Mouse (Mus musculus): ENCODE measurements around the gene Lgals3. TPM values are rescaled to one million over a fixed set of nuclear protein-coding genes. Genes with fewer than 3 reads are reported as not detected.
A peak's percentile ranks its signal among the peaks of the same experiment; 100 is the strongest.

Lgals3 gene
- polyA plus RNA-seq, 1 experiment from 2014 or later: 0.94 TPM

- Histone ChIP-seq H3K27me3 (no peaks in the 10 kb centered on the region), H3K4me2 (replicated peaks) (no peak overlapping the region), H3K4me1 (no peaks in the 10 kb centered on the region), H3K9ac (replicated peaks) (no peak overlapping the region), H3K36me3 (no peaks in the 10 kb centered on the region), H3K4me3 (no peak overlapping the region), H3K27ac (replicated peaks) (no peak overlapping the region), H3K9me3 (no peaks in the 10 kb centered on the region)
- ATAC-seq (ENCODE audit: low FRiP score, low read depth): no peak
- WGBS: 94% methylated on average over 10 of the region's 10 CpGs
Measured at GRCm38 (mm10) chr14:47352272-47352671, 15.3 kb upstream of the Lgals3 start.

- Histone ChIP-seq H3K36me3 (no peaks in the 10 kb centered on the region), H3K4me2 (replicated peaks) (no peak overlapping the region), H3K9me3 (no peaks in the 10 kb centered on the region), H3K4me1 (no peaks in the 10 kb centered on the region), H3K4me3 (no peak overlapping the region), H3K9ac (replicated peaks) (no peak overlapping the region), H3K27ac (replicated peaks) (no peak overlapping the region), H3K27me3 (no peaks in the 10 kb centered on the region)
- WGBS: 86% methylated on average over 4 of the region's 4 CpGs
- ATAC-seq (ENCODE audit: low FRiP score, low read depth): no peak
Measured at GRCm38 (mm10) chr14:47353240-47353639, 14.3 kb upstream of the Lgals3 start.

GRCm38 (mm10) chr14:47354111-47354577 lies 13.4 kb upstream of the Lgals3 start:
- H3K36me3 ChIP-seq: no peaks in the 10 kb centered on the region
- WGBS: 67% methylated on average over 8 of the region's 8 CpGs

GRCm38 (mm10) chr14:47354948-47355347 lies 12.6 kb upstream of the Lgals3 start:
- Histone ChIP-seq H3K9ac (replicated peaks) (no peak overlapping the region), H3K9me3 (no peaks in the 10 kb centered on the region), H3K4me1 (no peaks in the 10 kb centered on the region), H3K4me3 (no peak overlapping the region), H3K4me2 (replicated peaks) (no peak overlapping the region), H3K27ac (replicated peaks) (no peak overlapping the region), H3K27me3 (no peaks in the 10 kb centered on the region), H3K36me3 (no peaks in the 10 kb centered on the region)
- ATAC-seq (ENCODE audit: low FRiP score, low read depth): no peak
- WGBS: 85% methylated on average over 5 of the region's 5 CpGs

More at GRCm38 (mm10) chr14:47354111-47354577, 13.4 kb upstream of the Lgals3 start:
- Histone ChIP-seq H3K4me1 (no peaks in the 10 kb centered on the region), H3K9me3 (no peaks in the 10 kb centered on the region), H3K27me3 (no peaks in the 10 kb centered on the region), H3K4me2 (replicated peaks) (no peak overlapping the region), H3K4me3 (no peak overlapping the region), H3K27ac (replicated peaks) (no peak overlapping the region), H3K9ac (replicated peaks) (no peak overlapping the region)
- no peak for ATAC-seq (ENCODE audit: low FRiP score, low read depth)

- no peak overlapping the region for H3K27ac ChIP-seq (replicated peaks)
- no peak overlapping the region for H3K9ac ChIP-seq (replicated peaks)
- ATAC-seq (ENCODE audit: low FRiP score, low read depth): no peak
- no peaks in the 10 kb centered on the region for H3K27me3 ChIP-seq
- no peak overlapping the region for H3K4me3 ChIP-seq
- no peaks in the 10 kb centered on the region for H3K9me3 ChIP-seq
- H3K4me2 ChIP-seq (replicated peaks): no peak overlapping the region
- H3K36me3 ChIP-seq: no peaks in the 10 kb centered on the region
- 79% methylated on average over 3 of the region's 3 CpGs for WGBS
- no peaks in the 10 kb centered on the region for H3K4me1 ChIP-seq
Measured at GRCm38 (mm10) chr14:47356622-47357021, 10.9 kb upstream of the Lgals3 start.

DNA sequence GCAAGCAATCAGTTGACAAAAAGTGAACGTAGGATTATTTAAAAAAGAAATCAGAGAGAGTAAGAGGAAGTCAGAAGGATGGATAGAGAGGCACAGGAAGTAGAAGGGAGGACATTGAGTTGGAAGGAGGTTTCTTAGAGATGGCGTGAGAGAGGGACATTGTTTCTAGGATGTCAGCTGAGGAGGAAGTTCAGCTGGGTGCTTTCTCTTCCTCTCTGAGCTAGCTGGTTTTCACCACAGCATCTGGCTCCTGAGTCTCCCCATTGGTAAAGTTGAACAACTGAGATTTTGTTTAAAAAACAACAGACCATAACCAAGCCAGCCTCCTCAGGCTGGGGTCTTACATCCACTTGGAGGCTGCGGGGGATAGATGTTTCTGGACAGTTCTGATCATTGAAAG lies 7.9 kb upstream of the Lgals3 start:
- Histone ChIP-seq H3K4me2 (replicated peaks) (no peak overlapping the region), H3K9me3 (no peaks in the 10 kb centered on the region), H3K9ac (replicated peaks) (no peak overlapping the region), H3K27ac (replicated peaks) (no peak overlapping the region), H3K4me1 (no peaks in the 10 kb centered on the region), H3K4me3 (no peak overlapping the region), H3K27me3 (no peaks in the 10 kb centered on the region), H3K36me3 (no peaks in the 10 kb centered on the region)
- no peak for ATAC-seq (ENCODE audit: low FRiP score, low read depth)
- WGBS: 78% methylated on average over 3 of the region's 3 CpGs

DNA sequence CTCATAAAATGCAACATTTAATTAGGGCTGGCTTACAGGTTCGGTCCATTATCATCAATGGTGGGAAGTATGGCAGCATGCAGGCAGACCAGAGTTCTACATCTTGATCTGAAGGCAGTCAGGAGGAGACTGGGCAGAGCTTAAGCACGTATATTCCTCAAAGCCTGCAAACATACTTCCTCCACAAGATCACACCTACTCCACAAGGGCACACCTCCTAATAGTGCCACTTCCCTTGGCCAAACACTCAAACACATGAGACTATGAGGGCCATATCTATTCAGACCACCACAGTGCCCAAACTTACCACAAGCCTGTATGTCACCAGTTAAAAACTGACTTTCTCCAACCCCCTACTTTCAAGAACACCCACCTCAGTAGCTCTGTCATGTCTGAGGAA lies 6.1 kb upstream of the Lgals3 start:
- no peak overlapping the region for H3K27ac ChIP-seq (replicated peaks)
- ATAC-seq (ENCODE audit: low FRiP score, low read depth): no peak
- H3K9ac ChIP-seq (replicated peaks): no peak overlapping the region
- 0 out of 2 replicates have a peak, but pooled peaks cover 3% of the 10 kb centered on the region for H3K27me3 ChIP-seq
- no peak overlapping the region for H3K4me3 ChIP-seq
- 0 out of 2 replicates have a peak, but pooled peaks cover 4% of the 10 kb centered on the region for H3K4me1 ChIP-seq
- no peak overlapping the region for H3K4me2 ChIP-seq (replicated peaks)
- 93% methylated on average over 2 of the region's 2 CpGs for WGBS
- H3K9me3 ChIP-seq: no peaks in the 10 kb centered on the region
- H3K36me3 ChIP-seq: no peaks in the 10 kb centered on the region

- Histone ChIP-seq H3K27ac (replicated peaks) (no peak overlapping the region), H3K4me2 (replicated peaks) (no peak overlapping the region), H3K9ac (replicated peaks) (no peak overlapping the region), H3K27me3 (0 out of 2 replicates have a peak, but pooled peaks cover 3% of the 10 kb centered on the region), H3K4me3 (no peak overlapping the region), H3K9me3 (no peaks in the 10 kb centered on the region), H3K4me1 (0 out of 2 replicates have a peak, but pooled peaks cover 4% of the 10 kb centered on the region), H3K36me3 (no peaks in the 10 kb centered on the region)
- ATAC-seq (ENCODE audit: low FRiP score, low read depth): no peak
- 87% methylated on average over 9 of the region's 9 CpGs for whole genome bisulfite sequencing
Measured at GRCm38 (mm10) chr14:47361899-47362298, 5.7 kb upstream of the Lgals3 start.

- ATAC-seq (ENCODE audit: low FRiP score, low read depth): no peak
- Histone ChIP-seq H3K4me3 (no peak overlapping the region), H3K4me2 (replicated peaks) (0 out of 2 replicates have a peak overlapping the region, but pooled peaks have one; percentile 0), H3K4me1 (peaks cover 11% of the 10 kb centered on the region), H3K9ac (replicated peaks) (no peak overlapping the region), H3K9me3 (no peaks in the 10 kb centered on the region), H3K27me3 (0 out of 2 replicates have a peak, but pooled peaks cover 3% of the 10 kb centered on the region), H3K36me3 (no peaks in the 10 kb centered on the region), H3K27ac (replicated peaks) (no peak overlapping the region)
- whole genome bisulfite sequencing: 44% methylated on average over 21 of the region's 21 CpGs
Measured at GRCm38 (mm10) chr14:47364742-47365449, 2.7 kb upstream of the Lgals3 start.

GRCm38 (mm10) chr14:47366881-47367321 lies 650 bp upstream of the Lgals3 start:
- Histone ChIP-seq H3K27ac (replicated peaks) (no peak overlapping the region), H3K4me2 (replicated peaks) (no peak overlapping the region), H3K27me3 (0 out of 2 replicates have a peak, but pooled peaks cover 3% of the 10 kb centered on the region), H3K9ac (replicated peaks) (no peak overlapping the region), H3K36me3 (no peaks in the 10 kb centered on the region), H3K4me3 (no peak overlapping the region), H3K4me1 (peaks cover 11% of the 10 kb centered on the region), H3K9me3 (no peaks in the 10 kb centered on the region)
- no peak for ATAC-seq (ENCODE audit: low FRiP score, low read depth)
- WGBS: 71% methylated on average over 7 of the region's 7 CpGs

- 90% methylated on average over 5 of the region's 5 CpGs for WGBS
Measured at GRCm38 (mm10) chr14:47369741-47370140, 2.2 kb downstream of the Lgals3 start.

DNA sequence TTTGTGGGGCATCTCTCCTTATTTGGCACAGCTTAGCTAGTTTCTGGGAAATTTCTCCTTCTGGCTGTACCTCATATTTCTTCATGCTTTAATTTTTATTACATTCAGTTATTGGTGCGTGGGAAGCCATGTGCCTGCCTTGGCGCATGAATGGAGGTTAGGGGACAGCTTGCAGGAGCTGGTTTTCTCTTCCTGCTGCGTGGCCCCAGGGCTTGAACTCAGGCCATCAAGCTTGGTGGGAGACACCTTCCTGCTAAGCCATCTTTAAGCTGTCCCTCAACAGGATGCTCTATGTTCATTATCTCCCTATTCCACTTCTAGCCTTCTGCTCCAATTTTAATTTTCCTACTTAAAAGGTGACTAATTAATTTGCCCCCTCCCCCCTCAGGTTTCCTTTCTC lies 3.2 kb downstream of the Lgals3 start:
- Histone ChIP-seq H3K4me1 (peaks cover 15% of the 10 kb centered on the region), H3K4me3 (no peak overlapping the region), H3K27ac (replicated peaks) (no peak overlapping the region), H3K36me3 (no peaks in the 10 kb centered on the region), H3K9ac (replicated peaks) (no peak overlapping the region), H3K9me3 (no peaks in the 10 kb centered on the region), H3K27me3 (peaks cover 17% of the 10 kb centered on the region), H3K4me2 (replicated peaks) (no peak overlapping the region)
- WGBS: 78% methylated on average over 3 of the region's 3 CpGs
- ATAC-seq (ENCODE audit: low FRiP score, low read depth): no peak

More at GRCm38 (mm10) chr14:47369741-47370140, 2.2 kb downstream of the Lgals3 start:
- H3K36me3 ChIP-seq: no peaks in the 10 kb centered on the region
- ATAC-seq (ENCODE audit: low FRiP score, low read depth): no peak
- peaks cover 18% of the 10 kb centered on the region for H3K4me1 ChIP-seq
- H3K4me3 ChIP-seq: no peak overlapping the region
- H3K27me3 ChIP-seq: peaks cover 19% of the 10 kb centered on the region
- H3K27ac ChIP-seq (replicated peaks): no peak overlapping the region
- H3K4me2 ChIP-seq (replicated peaks): no peak overlapping the region
- H3K9me3 ChIP-seq: no peaks in the 10 kb centered on the region
- no peak overlapping the region for H3K9ac ChIP-seq (replicated peaks)

All from midbrain, embryonic 12.5 days (tissue).